Mouse (Mus musculus): ENCODE results near the gene Btc. TPM values are rescaled to one million over a fixed set of nuclear protein-coding genes. Genes with fewer than 3 reads are reported as not detected.

Gene Btc
- polyA plus RNA-seq, 1 experiment from 2014 or later = 2.9 TPM

- Histone ChIP-seq H3K4me2 (no peak overlapping the region), H3K9me3 (replicated peaks) (no peaks in the 10 kb centered on the region), H3K27me3 (no peaks in the 10 kb centered on the region), H3K9ac (no peak overlapping the region), H3K36me3 (no peaks in the 10 kb centered on the region), H3K4me3 (no peak overlapping the region), H3K4me1 (replicated peaks) (no peaks in the 10 kb centered on the region), H3K27ac (no peak overlapping the region)
- no peak for ATAC-seq (replicated peaks; ENCODE audit: insufficient number of reproducible peaks, insufficient read depth, low FRiP score, low read depth)
- WGBS = 89% methylated on average over 13 of the region's 13 CpGs
These were observed 34.7 kb downstream of the Btc start for GRCm38 (mm10) chr5:91368061-91368565.

GRCm38 (mm10) chr5:91366925-91367324, 35.9 kb downstream of the Btc start:
- Histone ChIP-seq H3K4me1 (replicated peaks) (no peaks in the 10 kb centered on the region), H3K9me3 (replicated peaks) (no peaks in the 10 kb centered on the region), H3K4me3 (no peak overlapping the region), H3K27me3 (no peaks in the 10 kb centered on the region), H3K9ac (no peak overlapping the region), H3K36me3 (no peaks in the 10 kb centered on the region), H3K27ac (no peak overlapping the region), H3K4me2 (no peak overlapping the region)
- no peak for ATAC-seq (replicated peaks; ENCODE audit: insufficient number of reproducible peaks, insufficient read depth, low FRiP score, low read depth)
- 71% methylated on average over 10 of the region's 10 CpGs for WGBS

GRCm38 (mm10) chr5:91363274-91363991, 39.4 kb downstream of the Btc start:
- WGBS = 90% methylated on average over 6 of the region's 6 CpGs
- H3K27me3 ChIP-seq = no peaks in the 10 kb centered on the region
- H3K4me2 ChIP-seq = no peak overlapping the region
- ATAC-seq (replicated peaks; ENCODE audit: insufficient number of reproducible peaks, insufficient read depth, low FRiP score, low read depth) = no peak
- H3K9ac ChIP-seq = no peak overlapping the region
- H3K4me3 ChIP-seq = no peak overlapping the region
- no peak overlapping the region for H3K27ac ChIP-seq
- no peaks in the 10 kb centered on the region for H3K4me1 ChIP-seq (replicated peaks)
- no peaks in the 10 kb centered on the region for H3K36me3 ChIP-seq
- H3K9me3 ChIP-seq (replicated peaks) = no peaks in the 10 kb centered on the region

DNA sequence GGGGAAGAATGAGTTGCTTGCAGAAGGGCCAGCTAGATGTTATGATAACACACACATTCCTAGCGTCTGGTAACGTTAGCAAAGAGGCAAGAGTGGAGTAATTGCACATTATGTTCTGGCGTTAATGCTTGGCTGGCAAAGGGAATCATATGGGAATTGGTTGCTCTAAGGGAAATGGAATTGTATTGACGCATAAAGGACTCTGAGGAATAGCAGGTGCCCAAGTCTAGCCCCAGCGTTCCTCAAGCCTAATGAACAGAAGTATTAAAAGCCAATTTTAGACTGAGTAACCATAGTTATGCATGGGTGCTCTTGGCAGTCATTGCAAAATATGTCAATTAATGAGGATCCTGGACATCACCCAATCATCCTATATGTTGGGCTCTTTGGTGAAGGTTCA, 50.1 kb downstream of the Btc start:
- H3K27me3 ChIP-seq = no peaks in the 10 kb centered on the region
- 63% methylated on average over 5 of the region's 5 CpGs for whole genome bisulfite sequencing

DNA sequence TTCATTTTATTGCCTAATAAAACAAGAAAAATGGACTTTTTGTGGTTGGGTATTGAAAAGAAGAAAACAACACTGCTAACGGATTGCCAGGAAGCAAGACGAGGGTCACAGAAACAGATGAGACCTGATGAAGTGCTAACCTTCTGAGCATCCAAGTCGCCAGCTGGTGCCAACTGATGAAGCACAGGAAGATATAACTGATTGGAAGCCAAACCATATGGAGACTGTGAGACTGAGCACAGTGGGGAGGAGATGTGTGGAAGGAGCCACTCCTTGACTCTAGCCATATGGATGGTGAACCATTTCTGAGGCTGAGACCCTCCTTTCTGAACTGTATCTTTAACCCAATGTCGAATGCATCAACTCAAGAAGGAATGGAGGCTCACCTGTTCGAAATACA, 57.1 kb downstream of the Btc start:
- WGBS = 62% methylated on average over 5 of the region's 5 CpGs
- ATAC-seq (replicated peaks; ENCODE audit: insufficient number of reproducible peaks, insufficient read depth, low FRiP score, low read depth) = no peak
- H3K9ac ChIP-seq = no peak overlapping the region

More for the DNA sequence above, 50.1 kb downstream of the Btc start:
- Histone ChIP-seq H3K4me1 (replicated peaks) (no peaks in the 10 kb centered on the region), H3K36me3 (no peaks in the 10 kb centered on the region), H3K27ac (no peak overlapping the region), H3K9me3 (replicated peaks) (no peaks in the 10 kb centered on the region), H3K4me2 (no peak overlapping the region), H3K4me3 (no peak overlapping the region), H3K9ac (no peak overlapping the region)
- ATAC-seq (replicated peaks; ENCODE audit: insufficient number of reproducible peaks, insufficient read depth, low FRiP score, low read depth) = no peak

DNA sequence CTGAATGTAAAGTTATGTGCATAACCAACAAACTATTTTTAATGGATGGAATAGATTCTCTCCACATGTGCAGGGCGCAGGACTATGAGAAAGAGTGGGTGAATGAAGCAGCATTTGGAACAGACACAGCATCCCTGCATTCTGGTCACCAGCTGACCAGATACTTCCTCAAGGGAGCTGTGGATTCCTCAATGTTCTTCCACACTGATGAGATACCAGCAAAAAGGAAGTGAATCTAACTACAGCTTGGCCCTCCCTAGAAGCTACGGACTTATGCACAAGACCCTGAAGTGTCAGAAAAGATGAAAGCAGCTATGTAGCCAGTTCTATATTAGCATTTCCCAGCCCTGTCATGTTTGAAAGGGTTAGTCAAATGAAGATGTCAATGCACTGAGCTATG, 57.7 kb downstream of the Btc start:
- Histone ChIP-seq H3K4me3 (no peak overlapping the region), H3K27me3 (no peaks in the 10 kb centered on the region), H3K27ac (no peak overlapping the region), H3K9me3 (replicated peaks) (no peaks in the 10 kb centered on the region), H3K4me1 (replicated peaks) (no peaks in the 10 kb centered on the region), H3K4me2 (no peak overlapping the region), H3K36me3 (no peaks in the 10 kb centered on the region), H3K9ac (no peak overlapping the region)
- 81% methylated on average over 2 of the region's 2 CpGs for WGBS
- ATAC-seq (replicated peaks; ENCODE audit: insufficient number of reproducible peaks, insufficient read depth, low FRiP score, low read depth) = no peak

More for the DNA sequence above, 57.1 kb downstream of the Btc start:
- no peaks in the 10 kb centered on the region for H3K27me3 ChIP-seq
- no peak overlapping the region for H3K27ac ChIP-seq
- no peaks in the 10 kb centered on the region for H3K9me3 ChIP-seq (replicated peaks)
- H3K4me3 ChIP-seq = no peak overlapping the region
- H3K4me2 ChIP-seq = no peak overlapping the region
- no peaks in the 10 kb centered on the region for H3K36me3 ChIP-seq
- H3K4me1 ChIP-seq (replicated peaks) = no peaks in the 10 kb centered on the region

GRCm38 (mm10) chr5:91341981-91342760, 60.6 kb downstream of the Btc start:
- Histone ChIP-seq H3K9ac (no peak overlapping the region), H3K4me2 (no peak overlapping the region), H3K4me3 (no peak overlapping the region), H3K36me3 (no peaks in the 10 kb centered on the region), H3K27me3 (no peaks in the 10 kb centered on the region), H3K9me3 (replicated peaks) (no peaks in the 10 kb centered on the region), H3K27ac (no peak overlapping the region), H3K4me1 (replicated peaks) (no peaks in the 10 kb centered on the region)
- 70% methylated on average over 5 of the region's 5 CpGs for WGBS
- ATAC-seq (replicated peaks; ENCODE audit: insufficient number of reproducible peaks, insufficient read depth, low FRiP score, low read depth) = no peak

DNA sequence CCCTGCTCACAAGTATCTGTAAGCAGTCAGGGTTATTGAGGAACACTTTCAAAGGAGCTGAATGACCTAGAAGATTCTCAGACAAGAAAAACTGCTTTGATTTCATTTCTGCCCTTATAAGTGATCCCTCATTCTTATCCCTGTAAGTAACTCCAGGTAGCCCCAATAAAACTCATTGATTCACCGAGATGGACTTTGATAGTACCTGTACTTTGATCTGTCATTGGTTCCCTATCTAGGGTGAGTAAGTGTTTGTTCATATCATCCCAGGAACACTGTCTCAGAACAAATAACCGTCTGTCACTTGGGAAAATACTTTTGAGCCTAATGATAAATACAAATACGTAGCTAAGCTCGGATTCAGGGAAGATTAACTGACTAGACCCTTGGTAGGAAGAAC, 68.6 kb downstream of the Btc start:
- H3K36me3 ChIP-seq = no peaks in the 10 kb centered on the region
- H3K9ac ChIP-seq = no peak overlapping the region
- H3K27me3 ChIP-seq = no peaks in the 10 kb centered on the region
- no peak overlapping the region for H3K27ac ChIP-seq
- WGBS = 80% methylated on average over 4 of the region's 4 CpGs
- no peak overlapping the region for H3K4me3 ChIP-seq
- H3K4me2 ChIP-seq = no peak overlapping the region
- no peak for ATAC-seq (replicated peaks; ENCODE audit: insufficient number of reproducible peaks, insufficient read depth, low FRiP score, low read depth)
- no peaks in the 10 kb centered on the region for H3K4me1 ChIP-seq (replicated peaks)
- H3K9me3 ChIP-seq (replicated peaks) = no peaks in the 10 kb centered on the region

DNA sequence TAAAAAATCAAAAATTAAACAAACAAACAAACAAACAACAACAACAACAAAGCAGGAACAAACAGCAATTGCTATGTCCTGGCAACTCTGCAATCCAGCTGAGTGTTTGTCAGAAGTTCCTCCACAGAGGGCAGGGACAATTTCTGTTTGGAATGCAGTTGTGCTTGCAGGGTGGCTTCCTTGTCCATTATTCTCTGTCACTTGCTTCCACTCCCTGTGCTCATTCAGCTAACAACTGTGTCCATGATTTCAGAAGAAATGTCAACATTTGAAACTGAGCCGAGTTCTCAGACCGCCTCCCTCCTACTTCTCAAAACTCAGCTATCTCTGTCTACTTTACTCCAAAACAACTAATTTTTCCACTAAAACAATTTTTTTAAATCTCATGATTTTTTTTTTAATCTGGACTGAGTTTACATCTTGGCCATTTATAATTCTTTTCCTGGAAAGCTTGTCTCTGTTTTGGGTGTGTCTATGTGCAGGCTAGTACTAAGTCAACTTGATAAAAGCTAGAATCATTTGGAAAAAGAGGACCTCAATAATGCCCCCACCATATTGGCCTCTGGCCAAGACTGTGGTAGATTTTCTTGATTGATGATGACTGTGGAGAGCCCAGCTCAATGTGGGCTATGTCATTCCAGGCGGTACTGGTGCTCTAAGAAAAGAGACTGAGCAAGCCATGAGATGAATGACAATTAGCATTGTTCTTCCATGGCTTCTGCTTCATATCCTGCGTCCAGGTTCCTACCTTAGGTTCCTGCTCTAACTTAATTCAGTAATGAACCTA, 70.5 kb downstream of the Btc start:
- no peak for ATAC-seq (replicated peaks; ENCODE audit: insufficient number of reproducible peaks, insufficient read depth, low FRiP score, low read depth)
- Histone ChIP-seq H3K9ac (no peak overlapping the region), H3K36me3 (no peaks in the 10 kb centered on the region), H3K4me3 (no peak overlapping the region), H3K4me1 (replicated peaks) (no peaks in the 10 kb centered on the region), H3K9me3 (replicated peaks) (no peaks in the 10 kb centered on the region), H3K27ac (no peak overlapping the region), H3K27me3 (no peaks in the 10 kb centered on the region), H3K4me2 (no peak overlapping the region)
- 63% methylated on average over 4 of the region's 4 CpGs for WGBS

DNA sequence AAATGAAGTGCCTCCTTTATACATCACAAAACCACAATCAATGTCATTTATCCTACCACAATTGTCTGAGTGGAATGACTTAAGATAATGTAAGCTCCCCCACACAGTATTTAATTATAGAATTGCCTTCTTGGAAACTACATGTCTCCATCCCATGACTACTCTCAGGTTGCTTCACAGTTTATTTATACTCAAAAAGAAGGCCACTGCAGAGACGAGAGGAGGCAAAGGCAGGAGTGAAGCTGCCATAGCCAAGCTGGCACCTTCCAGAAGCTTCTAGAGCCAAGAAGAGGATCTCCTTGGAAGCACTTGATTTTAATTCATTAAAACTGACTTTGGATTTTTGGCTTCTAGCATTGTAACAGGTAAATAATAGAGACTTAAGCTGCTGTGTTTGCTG, 81.0 kb downstream of the Btc start:
- H3K36me3 ChIP-seq = no peaks in the 10 kb centered on the region
- no peak for ATAC-seq (replicated peaks; ENCODE audit: insufficient number of reproducible peaks, insufficient read depth, low FRiP score, low read depth)
- H3K27me3 ChIP-seq = no peaks in the 10 kb centered on the region
- no peaks in the 10 kb centered on the region for H3K9me3 ChIP-seq (replicated peaks)
- WGBS = 44% methylated on average over 1 of the region's 1 CpGs
- H3K9ac ChIP-seq = no peak overlapping the region
- no peaks in the 10 kb centered on the region for H3K4me1 ChIP-seq (replicated peaks)
- H3K4me3 ChIP-seq = no peak overlapping the region
- H3K27ac ChIP-seq = no peak overlapping the region
- no peak overlapping the region for H3K4me2 ChIP-seq

- Histone ChIP-seq H3K27ac (no peak overlapping the region), H3K4me2 (no peak overlapping the region), H3K4me1 (replicated peaks) (no peaks in the 10 kb centered on the region), H3K27me3 (no peaks in the 10 kb centered on the region), H3K9me3 (replicated peaks) (no peaks in the 10 kb centered on the region), H3K36me3 (no peaks in the 10 kb centered on the region), H3K9ac (no peak overlapping the region), H3K4me3 (no peak overlapping the region)
- WGBS = 77% methylated on average over 4 of the region's 4 CpGs
- ATAC-seq (replicated peaks; ENCODE audit: insufficient number of reproducible peaks, insufficient read depth, low FRiP score, low read depth) = no peak
These were observed 82.4 kb downstream of the Btc start for GRCm38 (mm10) chr5:91320348-91320747.
